Mouse (Mus musculus): ENCODE results near the gene Gast. TPM values are rescaled to one million over a fixed set of nuclear protein-coding genes. Genes with fewer than 3 reads are reported as not detected.

Gene Gast
- total and polyA plus RNA-seq, 3 experiments: not detected

GRCm38 (mm10) chr11:100295308-100295707 is 38.9 kb upstream of the Gast start (continued):
- TF ChIP-seq USF1 (IDR thresholded peaks at IDR 0.05; ENCODE audit: low read depth, low read length): no peak
- peak; percentile 97; the same call in 1 of the 2 replicates for TF ChIP-seq NELFE (IDR thresholded peaks at IDR 0.05; ENCODE audit: low read depth, low read length)
- peak; percentile 58 for TF ChIP-seq IRF4 (IDR thresholded peaks at IDR 0.05; ENCODE audit: low read depth, low read length)
- TF ChIP-seq JUN (IDR thresholded peaks at IDR 0.05; ENCODE audit: insufficient read depth, low read depth, low read length): no peak
- no peak for TF ChIP-seq RCOR1 (conservative IDR thresholded peaks at IDR 0.05; ENCODE audit: low read depth, low read length)
- TF ChIP-seq SMC3 (IDR thresholded peaks at IDR 0.05; ENCODE audit: low read depth, low read length): peak; percentile 95
- TF ChIP-seq JUND (conservative IDR thresholded peaks at IDR 0.05; ENCODE audit: low read depth, low read length): peak; percentile 41; the same call in 1 of the 2 replicates

- no peak overlapping the region for H3K4me2 ChIP-seq (ENCODE audit: insufficient read depth, low read depth, poor library complexity, severe bottlenecking)
- no peak for DNase-seq (ENCODE audit: extremely low read depth)
These were observed 36.4 kb upstream of the Gast start for GRCm38 (mm10) chr11:100297801-100298200.

GRCm38 (mm10) chr11:100298274-100299036 is 35.8 kb upstream of the Gast start:
- Histone ChIP-seq H3K36me3 (replicated peaks in 1 of 2; ENCODE audit: control insufficient read depth in 1 of 2, insufficient read depth in 1 of 2, low read length in 1 of 2) (no peaks in the 10 kb centered on the region), H3K9ac (ENCODE audit: insufficient read depth, low read depth) (no peak overlapping the region), H3K9me3 (replicated peaks; ENCODE audit: low read length) (peaks cover 3% of the 10 kb centered on the region), H3K27me3 (replicated peaks) (peaks cover 71% of the 10 kb centered on the region), H3K4me1 (ENCODE audit: control insufficient read depth in 1 of 2, insufficient read depth in 2 of 2) (0 out of 4 replicates have a peak, but pooled peaks cover 0 to 2% of the 10 kb centered on the region in 2 experiments), H3K4me3 (replicated peaks in 1 of 3; ENCODE audit: low read depth in 2 of 3, low read length in 2 of 3, poor library complexity in 1 of 3) (no peak overlapping the region), H3K79me2 (replicated peaks; ENCODE audit: control insufficient read depth, extremely low read depth, insufficient read depth, poor library complexity, severe bottlenecking) (no peaks in the 10 kb centered on the region), H3K27ac (ENCODE audit: insufficient read depth, low read depth) (no peak overlapping the region), H3K4me2 (ENCODE audit: insufficient read depth, low read depth, poor library complexity, severe bottlenecking) (no peak overlapping the region)
- TF ChIP-seq CTCF (conservative IDR thresholded peaks at IDR 0.05 in 1 of 2, IDR thresholded peaks at IDR 0.05 in 1 of 2; ENCODE audit: low read depth in 2 of 2, low read length in 2 of 2): peak; percentile 76 to 96
- 0 out of 2 replicates have a peak, but pooled peaks have one; percentile 28 for TF ChIP-seq TCF12 (IDR thresholded peaks at IDR 0.05; ENCODE audit: low read depth, low read length)
- TF ChIP-seq SMC3 (IDR thresholded peaks at IDR 0.05; ENCODE audit: low read depth, low read length): peak; percentile 67
- no peak for TF ChIP-seq EP300 (IDR thresholded peaks at IDR 0.05; ENCODE audit: low read length)
- no peak for TF ChIP-seq MYC (IDR thresholded peaks at IDR 0.05; ENCODE audit: low read depth, low read length)
- TF ChIP-seq RAD21 (IDR thresholded peaks at IDR 0.05; ENCODE audit: low read depth, low read length): peak; percentile 89
- TF ChIP-seq JUN (IDR thresholded peaks at IDR 0.05; ENCODE audit: insufficient read depth, low read depth, low read length): no peak
- TF ChIP-seq NRF1 (IDR thresholded peaks at IDR 0.05; ENCODE audit: low read depth, low read length): peak; percentile 31; the same call in 1 of the 2 replicates
- TF ChIP-seq POLR2AphosphoS2 (IDR thresholded peaks at IDR 0.05; ENCODE audit: low read depth, low read length): no peak
- TF ChIP-seq ELF1 (IDR thresholded peaks at IDR 0.05; ENCODE audit: low read depth, low read length): no peak
- TF ChIP-seq RCOR1 (conservative IDR thresholded peaks at IDR 0.05; ENCODE audit: low read depth, low read length): no peak
- no peak for TF ChIP-seq GABPA (IDR thresholded peaks at IDR 0.05; ENCODE audit: insufficient replicate concordance, low read depth, low read length)
- TF ChIP-seq BHLHE40 (IDR thresholded peaks at IDR 0.05; ENCODE audit: low read depth, low read length): 0 out of 2 replicates have a peak, but pooled peaks have one; percentile 32
- no peak for TF ChIP-seq CHD2 (IDR thresholded peaks at IDR 0.05; ENCODE audit: low read length)
- no peak for TF ChIP-seq POLR2A (IDR thresholded peaks at IDR 0.05; ENCODE audit: low read depth, low read length)
- TF ChIP-seq NELFE (IDR thresholded peaks at IDR 0.05; ENCODE audit: low read depth, low read length): peak; percentile 49; the same call in 1 of the 2 replicates
- TF ChIP-seq ZC3H11A (IDR thresholded peaks at IDR 0.05; ENCODE audit: low read depth, low read length): 0 out of 2 replicates have a peak, but pooled peaks have one; percentile 16
- no peak for TF ChIP-seq SIN3A (IDR thresholded peaks at IDR 0.05; ENCODE audit: low read length)
- TF ChIP-seq MAX (IDR thresholded peaks at IDR 0.05; ENCODE audit: low read length): no peak
- no peak for TF ChIP-seq JUND (conservative IDR thresholded peaks at IDR 0.05; ENCODE audit: low read depth, low read length)
- TF ChIP-seq MAZ (IDR thresholded peaks at IDR 0.05; ENCODE audit: low read depth, low read length): no peak
- TF ChIP-seq UBTF (IDR thresholded peaks at IDR 0.05; ENCODE audit: low read depth, low read length): no peak
- DNase-seq (ENCODE audit: extremely low read depth): peak; percentile 79
- dilution Hi-C loops (cut with MboI; ENCODE audit: extremely low pct_ligation_motif_present, extremely low pct_unique_long_range_greater_than_20kb, low sequenced_read_pairs) (no loop called here), in situ Hi-C loops (cut with MboI; ENCODE audit: low pct_ligation_motif_present, low pct_unique_long_range_greater_than_20kb, low sequenced_read_pairs) (loop anchor here (10.0 to 25.0 kb wide), 3 partner anchors 561 to 911 kb away; partner anchors contain the start of genes Gm14180 and Krt10)

More at GRCm38 (mm10) chr11:100297801-100298200, 36.4 kb upstream of the Gast start:
- peaks cover under 1 to 5% of the 10 kb centered on the region in 2 experiments; a peak in 2 of 4 replicates for H3K4me1 ChIP-seq (ENCODE audit: control insufficient read depth in 1 of 2, insufficient read depth in 2 of 2)
- no peak overlapping the region for H3K9ac ChIP-seq (ENCODE audit: insufficient read depth, low read depth)
- TF ChIP-seq MXI1 (IDR thresholded peaks at IDR 0.05; ENCODE audit: low read depth, low read length) (no peak), JUND (conservative IDR thresholded peaks at IDR 0.05; ENCODE audit: low read depth, low read length) (no peak), UBTF (IDR thresholded peaks at IDR 0.05; ENCODE audit: low read depth, low read length) (no peak), NRF1 (IDR thresholded peaks at IDR 0.05; ENCODE audit: low read depth, low read length) (no peak), ELF1 (IDR thresholded peaks at IDR 0.05; ENCODE audit: low read depth, low read length) (no peak), CTCF (conservative IDR thresholded peaks at IDR 0.05 in 1 of 2, IDR thresholded peaks at IDR 0.05 in 1 of 2; ENCODE audit: low read depth in 2 of 2, low read length in 2 of 2) (peak; percentile 67 to 72), CHD1 (IDR thresholded peaks at IDR 0.05; ENCODE audit: low read depth, low read length) (no peak)
- no peaks in the 10 kb centered on the region for H3K9me3 ChIP-seq (replicated peaks; ENCODE audit: low read length)
- H3K27ac ChIP-seq (ENCODE audit: insufficient read depth, low read depth): no peak overlapping the region
- H3K36me3 ChIP-seq (replicated peaks in 1 of 2; ENCODE audit: control insufficient read depth in 1 of 2, insufficient read depth in 1 of 2, low read length in 1 of 2): no peaks in the 10 kb centered on the region
- no peaks in the 10 kb centered on the region for H3K79me2 ChIP-seq (replicated peaks; ENCODE audit: control insufficient read depth, extremely low read depth, insufficient read depth, poor library complexity, severe bottlenecking)
- peaks cover 71% of the 10 kb centered on the region for H3K27me3 ChIP-seq (replicated peaks)
- in situ Hi-C loops (cut with MboI; ENCODE audit: low pct_ligation_motif_present, low pct_unique_long_range_greater_than_20kb, low sequenced_read_pairs): loop anchor here (10.0 to 25.0 kb wide), 3 partner anchors 560 to 910 kb away; partner anchors contain the start of genes Gm14180 and Krt10
- dilution Hi-C loops (cut with MboI; ENCODE audit: extremely low pct_ligation_motif_present, extremely low pct_unique_long_range_greater_than_20kb, low sequenced_read_pairs): no loop called here
- no peak overlapping the region for H3K4me3 ChIP-seq (replicated peaks in 1 of 3; ENCODE audit: low read depth in 2 of 3, low read length in 2 of 3, poor library complexity in 1 of 3)

Measured in CH12.LX (cell line).